Mouse (Mus musculus) cerebellum, postnatal 36 days (tissue): Measurements from ENCODE around the gene Trem2.
"Not testable (repeated sequence)": the region's sequence is repeated elsewhere in the genome, so short reads cannot be mapped to it uniquely, and the experiment has no call there.

ENCODE experiments used
- DNase-seq, 2 experiments: peaks; one replicate each; pipeline ENCODE4 v3.0.0; 2021 to 2022; ENCODE audit warnings: mixed read lengths in 2 of 2

Gene Trem2

DNA sequence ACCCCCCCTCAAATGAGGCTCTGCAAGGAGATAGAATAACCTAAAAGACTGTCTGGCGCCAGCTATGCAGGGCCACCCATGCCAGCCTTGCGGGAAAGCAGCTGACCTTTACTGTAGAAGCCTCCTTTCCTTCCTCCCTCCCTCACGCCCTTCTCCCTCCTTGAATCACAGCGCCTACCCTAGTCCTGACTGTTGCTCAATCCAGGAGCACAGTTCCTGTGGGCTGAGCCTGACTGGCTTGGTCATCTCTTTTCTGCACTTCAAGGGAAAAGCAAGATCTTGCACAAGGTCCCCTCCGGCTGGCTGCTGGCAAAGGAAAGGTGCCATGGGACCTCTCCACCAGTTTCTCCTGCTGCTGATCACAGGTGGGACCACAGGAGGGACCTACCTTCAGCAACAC is at the start of gene Trem2:
TSS of gene Trem2 (plus strand) at position 171 of the 400 bp plus-strand sequence.
- DNase-seq, result no peak

GRCm38 (mm10) chr17:48299203-48299602 is 47.0 kb upstream of the Trem2 start, which contains the start of gene Treml2:
TSS of gene Treml2 (plus strand) at chr17:48299498.
- no peak for DNase-seq

DNA sequence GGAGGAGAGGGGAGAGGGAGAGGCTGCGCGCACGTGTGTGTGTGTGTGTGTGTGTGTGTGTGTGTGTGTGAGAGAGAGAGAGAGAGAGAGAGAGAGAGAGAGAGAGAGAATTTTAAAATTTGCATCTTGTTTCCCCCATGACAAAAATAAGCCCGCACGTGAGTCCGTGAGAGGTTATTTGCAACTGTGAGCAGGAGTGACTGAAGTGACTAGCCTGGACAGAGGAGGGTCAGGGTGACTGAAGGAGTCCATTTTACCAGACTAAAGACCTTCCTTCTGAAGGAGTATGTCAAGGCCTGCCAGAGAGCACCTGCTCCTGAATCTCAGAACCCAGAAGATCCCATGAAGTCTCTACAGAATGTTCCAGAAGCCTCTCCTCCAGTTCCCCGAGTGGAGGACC is 46.4 kb upstream of the Trem2 start:
- DNase-seq, result no peak

- DNase-seq, result no peak
Observed at GRCm38 (mm10) chr17:48300199-48300598, 46.0 kb upstream of the Trem2 start.

DNA sequence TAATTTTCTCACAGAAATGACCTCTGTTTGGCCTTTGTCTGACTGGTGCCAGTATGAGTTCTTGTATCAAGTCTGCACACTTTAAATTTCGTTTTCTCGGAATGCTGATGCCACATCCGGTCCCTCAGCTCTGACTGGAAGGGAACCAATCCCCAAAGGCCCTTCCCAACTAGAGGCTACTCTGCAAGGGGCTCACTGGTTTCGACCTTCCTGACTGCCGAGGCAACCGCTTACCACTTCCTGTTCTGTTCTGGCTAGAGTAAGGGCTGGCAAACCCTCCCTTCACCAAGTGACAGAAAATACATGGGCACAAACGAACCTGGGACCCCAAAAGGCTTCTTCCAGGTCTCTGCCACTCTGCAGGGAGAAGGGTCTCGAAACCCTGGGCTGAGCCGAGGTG is 45.3 kb upstream of the Trem2 start:
- no peak for DNase-seq

- DNase-seq, result no peak
Observed at GRCm38 (mm10) chr17:48301792-48302191, 44.4 kb upstream of the Trem2 start.

DNA sequence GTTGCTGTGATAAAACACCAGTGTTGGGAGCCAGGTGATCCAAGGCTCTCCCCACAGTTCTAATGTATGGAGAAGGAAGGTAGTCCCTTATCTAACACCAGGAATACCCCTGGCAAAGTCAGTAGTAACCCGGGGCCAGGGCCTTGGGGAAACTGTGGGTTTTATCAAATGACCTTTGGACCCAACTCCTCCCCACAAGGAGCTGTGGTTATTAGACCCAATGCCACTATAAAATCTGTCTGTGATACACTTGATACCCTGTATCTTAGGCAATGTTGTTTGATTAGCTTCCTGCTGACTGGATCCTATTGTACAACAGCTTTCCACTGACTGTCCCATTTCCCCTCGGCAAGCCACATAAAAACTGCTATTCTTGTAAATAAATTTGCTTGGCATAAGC is 34.1 kb upstream of the Trem2 start:
- DNase-seq, result no peak

DNA sequence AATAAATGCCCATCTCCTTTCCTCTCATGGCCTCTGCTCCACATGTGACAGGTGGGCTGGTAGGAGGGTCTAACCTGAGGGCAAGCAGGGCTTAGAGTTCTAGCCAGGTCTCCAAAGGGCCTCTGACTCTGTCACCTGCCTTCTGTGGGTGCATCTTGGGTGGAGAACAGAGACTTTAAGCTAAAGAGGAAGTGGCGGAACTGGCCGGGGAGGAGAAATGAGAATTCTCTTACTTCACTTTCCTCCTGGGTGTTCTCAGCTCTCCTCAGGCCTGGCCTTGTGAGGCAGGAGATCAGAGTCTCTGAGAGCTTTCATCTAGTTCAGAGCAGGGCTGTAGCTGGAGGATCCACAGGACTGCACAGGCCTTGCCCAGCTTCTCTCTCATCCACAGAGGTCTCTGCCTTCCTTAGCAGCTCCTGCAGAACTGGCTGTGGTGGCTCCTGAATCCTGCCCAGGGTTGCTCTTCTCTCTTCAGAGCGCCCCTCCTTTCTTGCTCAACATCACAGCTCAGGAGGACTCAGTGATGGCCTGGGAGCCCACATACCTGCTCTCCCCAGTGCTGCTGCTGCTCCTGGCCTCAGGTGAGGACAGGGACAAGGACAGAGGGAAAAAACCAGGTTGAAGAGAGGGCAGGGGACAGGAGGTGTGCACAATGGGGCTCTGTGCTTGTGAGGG is 30.2 kb upstream of the Trem2 start, which contains the start of gene B430306N03Rik:
TSS of gene B430306N03Rik (plus strand) at position 237 of the 675 bp plus-strand sequence.
- not testable (repeated sequence) for DNase-seq

GRCm38 (mm10) chr17:48318686-48319085 is 27.5 kb upstream of the Trem2 start:
- no peak for DNase-seq

DNA sequence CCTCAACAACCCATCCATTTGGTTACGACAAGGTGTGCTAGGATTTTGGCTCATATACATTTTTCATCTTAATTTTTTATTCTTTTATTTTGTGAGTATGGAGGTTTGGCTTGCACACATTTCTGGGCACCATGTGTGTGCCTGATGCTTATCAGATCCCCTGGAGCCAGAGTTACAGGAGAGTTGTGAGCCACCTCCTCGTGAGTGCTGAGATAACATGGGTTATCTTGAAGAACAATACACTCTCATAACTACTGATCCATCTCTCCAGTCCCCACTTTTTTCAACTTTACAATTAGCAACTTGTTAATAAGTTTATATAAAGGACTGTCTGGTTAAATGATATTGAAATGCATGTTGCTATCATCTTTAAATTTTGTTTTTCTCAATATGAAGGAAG is 24.9 kb upstream of the Trem2 start:
- DNase-seq, result no peak

DNA sequence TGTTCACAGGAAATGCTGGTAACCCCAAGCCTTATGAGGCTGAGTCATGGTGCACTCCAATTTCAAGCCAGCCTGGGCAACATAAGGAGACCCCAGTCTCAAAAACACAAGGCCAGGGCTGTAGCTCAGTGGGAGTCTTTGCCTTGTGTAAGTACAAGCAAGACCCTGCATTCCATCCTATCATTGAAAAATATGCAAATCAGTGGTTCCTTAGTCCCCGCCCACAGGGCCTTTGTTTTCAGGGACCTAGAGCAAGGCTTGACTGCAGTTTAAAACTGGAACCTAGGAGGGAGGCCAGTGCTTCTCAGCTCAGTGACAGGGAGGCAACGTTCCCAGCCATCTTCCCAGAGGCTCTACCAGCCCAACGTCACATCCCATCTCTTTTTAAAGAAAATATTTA is 23.0 kb upstream of the Trem2 start:
- DNase-seq, result no peak

DNA sequence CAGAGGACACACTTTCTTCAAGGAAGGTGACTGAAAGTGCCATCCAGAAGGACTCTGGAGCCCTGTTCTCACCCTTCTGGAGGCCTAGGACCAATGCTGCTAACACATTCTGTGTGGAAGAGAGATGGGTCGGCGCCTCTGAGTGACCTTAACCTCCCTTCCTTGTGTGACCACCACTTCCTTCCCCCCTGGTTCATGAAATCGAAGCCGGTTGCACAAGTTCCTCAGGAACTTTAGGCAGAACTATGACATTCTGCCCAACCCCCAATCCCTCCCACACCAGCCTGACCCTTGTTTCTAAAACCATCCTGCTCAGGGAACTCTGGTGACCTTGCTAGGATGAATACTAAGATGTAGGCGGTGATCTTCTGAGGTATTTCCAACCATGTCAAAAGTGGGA is 21.9 kb upstream of the Trem2 start:
- DNase-seq, result no peak

DNA sequence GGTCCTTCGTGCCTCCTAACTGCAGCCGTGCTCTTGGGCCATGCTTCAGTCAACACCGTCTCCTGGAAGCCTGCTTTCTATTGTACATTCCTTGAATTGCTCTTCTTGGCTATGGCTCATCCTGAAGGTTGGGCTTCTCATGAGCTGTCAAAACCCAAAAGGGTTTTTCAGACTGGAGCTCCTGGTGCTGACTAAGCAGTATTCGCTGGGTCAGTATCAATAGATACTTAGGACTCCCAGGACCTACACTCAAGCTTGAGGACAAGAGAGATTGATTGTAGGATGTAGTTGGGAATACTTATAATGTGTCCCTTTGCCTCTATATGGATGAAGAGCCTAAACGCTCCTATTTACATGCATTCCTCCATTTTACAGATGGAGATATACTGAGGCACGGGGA is 21.1 kb upstream of the Trem2 start:
- DNase-seq, result no peak

DNA sequence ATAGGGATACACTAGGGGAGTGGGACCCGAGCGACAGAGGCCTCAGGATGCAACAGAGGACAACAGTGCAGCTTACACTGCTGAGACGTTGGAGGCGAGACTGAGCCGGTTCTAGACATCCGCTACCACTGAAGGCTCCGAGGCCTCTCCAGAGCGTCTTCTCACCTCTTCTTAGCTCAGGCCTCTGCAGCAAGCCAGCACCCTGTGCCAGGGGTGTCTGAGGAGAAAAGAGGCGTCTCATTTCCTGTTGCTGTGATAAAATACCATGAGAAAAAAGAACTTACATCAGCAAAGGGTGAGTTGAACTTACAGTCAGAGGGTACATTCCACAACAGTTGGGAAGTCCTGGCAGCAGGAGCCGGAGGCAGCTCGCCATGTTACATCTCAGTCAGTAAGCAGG is 20.6 kb upstream of the Trem2 start:
- no peak for DNase-seq

GRCm38 (mm10) chr17:48326656-48327055 is 19.5 kb upstream of the Trem2 start:
- DNase-seq, result no peak

DNA sequence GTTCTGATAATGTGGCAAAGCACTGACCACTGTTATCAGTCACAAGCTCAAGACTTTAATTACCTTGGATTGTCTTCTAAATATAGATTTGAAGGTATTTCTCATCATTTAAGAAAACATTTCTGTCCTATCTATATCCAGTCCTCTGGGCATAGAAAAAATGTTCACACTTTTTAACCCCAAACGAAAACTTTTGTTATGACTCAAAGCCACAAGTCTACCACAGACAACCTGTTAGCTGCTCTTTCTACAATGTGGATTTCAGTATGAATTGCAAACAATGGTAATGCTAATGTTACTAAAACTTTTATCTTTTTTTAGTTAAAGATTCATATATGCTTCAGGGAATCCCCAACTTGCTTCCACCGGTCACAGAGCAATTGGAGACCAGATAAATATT is 13.7 kb upstream of the Trem2 start:
- DNase-seq, result no peak

DNA sequence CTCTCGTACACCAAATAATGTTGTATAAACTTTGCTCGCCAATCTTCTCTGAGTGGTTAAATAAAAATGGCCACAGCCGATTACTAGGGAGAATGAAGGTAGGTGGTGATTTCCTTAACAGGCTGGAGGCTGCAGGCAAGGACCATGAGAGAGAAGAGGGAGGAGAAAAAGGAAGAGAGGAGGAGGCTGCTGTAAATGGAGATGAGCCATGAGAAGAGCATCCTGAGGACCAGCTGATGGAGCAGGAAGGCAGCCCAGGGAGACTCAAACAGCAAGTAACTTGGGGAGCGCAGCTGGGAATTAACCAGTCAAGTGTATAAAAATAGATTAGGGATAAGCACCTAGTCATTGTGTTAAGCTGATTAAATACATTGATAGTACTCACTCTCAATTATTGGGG is 12.0 kb upstream of the Trem2 start:
- DNase-seq, result no peak

- DNase-seq, result peak; percentile 64 to 68
Observed at GRCm38 (mm10) chr17:48336857-48337256, 9.3 kb upstream of the Trem2 start.

- DNase-seq, result no peak
Observed at GRCm38 (mm10) chr17:48340267-48340666, 5.9 kb upstream of the Trem2 start.

DNA sequence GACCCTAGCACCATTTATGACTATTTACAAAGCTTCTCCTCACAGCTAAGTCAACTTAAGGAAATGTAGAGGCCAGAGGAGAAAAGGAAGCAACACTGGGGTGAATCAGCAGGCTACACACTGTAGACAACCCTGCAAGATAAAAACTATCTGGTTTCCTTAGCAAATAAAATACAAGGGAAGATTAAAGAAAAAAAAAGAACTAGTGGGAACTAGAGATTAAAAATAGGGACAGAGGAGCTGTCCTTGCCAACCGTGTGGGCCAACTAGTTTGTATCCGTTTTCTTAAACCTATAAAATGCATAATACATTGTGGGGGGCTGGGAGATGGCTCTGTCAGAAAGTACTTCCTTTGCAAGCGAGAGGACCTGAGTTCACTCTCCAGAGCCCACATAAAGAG is 4.3 kb upstream of the Trem2 start:
- DNase-seq, result no peak

DNA sequence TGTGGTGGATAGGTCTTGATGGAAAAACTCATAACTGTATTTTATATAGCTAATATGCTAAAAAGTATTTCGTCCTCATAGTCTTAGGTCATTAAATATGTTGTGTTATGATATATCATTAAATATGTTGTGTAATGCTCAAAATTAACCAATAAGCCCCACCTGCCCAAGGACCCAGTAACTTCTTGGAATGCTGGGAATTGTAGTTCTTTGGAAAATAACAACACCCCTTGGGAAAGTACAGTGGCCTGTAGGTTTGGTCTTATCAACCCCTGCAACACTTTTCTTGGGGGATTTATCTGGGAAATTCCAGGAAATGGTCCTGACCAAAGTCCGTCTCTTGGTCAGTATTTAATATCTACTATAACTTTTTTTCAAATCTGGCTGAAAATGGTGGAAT is 3.1 kb upstream of the Trem2 start:
- DNase-seq, result no peak

DNA sequence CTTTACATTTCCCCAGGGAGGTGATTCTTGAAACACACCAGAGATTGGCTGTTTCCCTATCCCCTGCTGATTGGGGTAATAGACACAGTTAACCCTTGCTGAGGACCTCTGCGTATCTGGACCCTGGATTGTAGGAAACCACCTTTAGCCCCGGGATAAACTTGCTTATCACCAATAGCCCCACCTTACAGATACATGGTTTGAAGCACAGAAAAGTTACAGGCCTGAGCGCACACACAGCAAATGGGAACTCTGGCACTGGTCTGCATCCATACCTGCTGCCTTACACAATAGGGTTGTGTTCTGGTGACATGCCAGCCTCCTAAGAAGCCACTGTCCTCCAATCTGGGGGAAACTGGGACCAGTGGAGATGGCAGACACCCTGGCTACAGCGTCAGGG is 377 bp upstream of the Trem2 start:
- no peak for DNase-seq

GRCm38 (mm10) chr17:48346834-48347233 is 633 bp downstream of the Trem2 start:
- DNase-seq, result no peak

- no peak for DNase-seq
Observed at GRCm38 (mm10) chr17:48347287-48347686, 1.1 kb downstream of the Trem2 start.

- no peak for DNase-seq
Observed at GRCm38 (mm10) chr17:48350681-48351193, 4.5 kb downstream of the Trem2 start.
